Mouse (Mus musculus) megakaryocyte, embryonic 14.5 days (primary cell): ENCODE measurements at regions not wholly inside any gene's neighbourhood (a gene's known extent, or its start where the extent isn't known, plus 50 kb on each side); places are given as distances from the start of the nearest gene placed in this dataset.

Experiments used
- FLI1 ChIP-seq: IDR thresholded peaks from 2 replicates; pipeline ENCODE4 v1.6.1; 2012; ENCODE audit warnings: low read length, inconsistent platforms, mixed read lengths
- GATA1 ChIP-seq: IDR thresholded peaks from 3 replicates; pipeline ENCODE4 v1.6.1; 2012; ENCODE audit warnings: mixed read lengths, low read length, inconsistent platforms, borderline replicate concordance

- no peak for TF ChIP-seq GATA1
- no peak for TF ChIP-seq FLI1
Observed at GRCm38 (mm10) chr15:16934438-16934837, 205.9 kb downstream of the Cdh9 start.
